ENCODE assay signal across 27 mouse cellular contexts in the genomic region with DNA sequence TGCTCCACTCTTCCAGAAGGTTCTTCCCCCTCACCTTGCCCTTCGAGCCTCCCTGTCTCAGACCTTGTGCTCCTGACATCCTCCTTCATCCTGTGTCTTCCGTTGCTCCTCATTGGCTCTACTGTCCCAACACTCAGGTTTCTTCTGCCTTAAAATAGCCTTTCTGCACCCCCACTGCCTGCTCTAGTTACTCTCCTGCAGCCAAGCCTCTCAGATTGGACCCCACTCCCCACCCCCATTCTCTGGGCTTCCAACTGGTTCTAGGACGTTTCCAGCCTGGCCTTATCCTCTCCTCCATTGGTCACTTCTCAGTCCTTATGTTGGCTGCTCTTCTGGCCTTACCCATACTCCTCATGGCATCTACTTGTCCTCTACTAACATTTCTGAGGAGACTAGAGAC. TPM values are rescaled to one million over a fixed set of nuclear protein-coding genes. Genes with fewer than 3 reads are reported as not detected.
"Had no signal": no experiment of that assay in that cellular context is flagged by ENCODE, and none has a peak within 500 bp of the region (broad histone marks: within the 10 kb centered on the region; RNA-seq: fewer than 3 reads in every experiment).

No protein-coding gene starts in this region.

- DNase-seq: heart, adult 11 months; heart, adult 2 months; heart, postnatal 14 days; heart, postnatal 36 days; kidney, adult 11 months; kidney, adult 2 months; kidney, adult 9 months; kidney, postnatal 14 days; kidney, postnatal 36 days; liver; liver, embryonic 13.5 days had no signal

- H3K4me2 ChIP-seq: heart, embryonic 11.5 days; heart, embryonic 13.5 days; heart, embryonic 15.5 days; hindbrain, embryonic 13.5 days; hindbrain, embryonic 15.5 days; kidney, embryonic 15.5 days; limb, embryonic 12.5 days; liver, embryonic 11.5 days; liver, embryonic 13.5 days had no signal

- H3K36me3 ChIP-seq: heart, embryonic 13.5 days; heart, embryonic 15.5 days; hindbrain, embryonic 13.5 days; hindbrain, embryonic 15.5 days; limb, embryonic 10.5 days; limb, embryonic 12.5 days; liver, embryonic 13.5 days had no signal

- H3K9me3 ChIP-seq: heart, embryonic 13.5 days; heart, embryonic 15.5 days; hindbrain, embryonic 13.5 days; hindbrain, embryonic 15.5 days; kidney, embryonic 15.5 days; limb, embryonic 10.5 days; limb, embryonic 12.5 days; liver, embryonic 13.5 days had no signal

- H3K27me3 ChIP-seq: heart, embryonic 13.5 days; heart, embryonic 15.5 days; hindbrain, embryonic 13.5 days; hindbrain, embryonic 15.5 days; kidney, embryonic 15.5 days; limb, embryonic 12.5 days; liver, embryonic 13.5 days had no signal

- ATAC-seq: hindbrain, postnatal 0 days; intestine, embryonic 16.5 days had no signal

- H3K9ac ChIP-seq: heart, embryonic 13.5 days; heart, embryonic 15.5 days; hindbrain, embryonic 13.5 days; hindbrain, embryonic 15.5 days; kidney, embryonic 15.5 days; limb, embryonic 12.5 days; liver, embryonic 13.5 days had no signal

- H3K4me1 ChIP-seq: hindbrain, embryonic 15.5 days had no signal

- H3K27ac ChIP-seq: heart, adult 2 months; heart, embryonic 13.5 days; heart, embryonic 15.5 days; hindbrain, embryonic 13.5 days; hindbrain, embryonic 15.5 days; hindbrain, postnatal 0 days; kidney, embryonic 15.5 days; kidney, postnatal 0 days; left cerebral cortex, adult 2 months; limb, embryonic 10.5 days; limb, embryonic 12.5 days; liver, embryonic 13.5 days had no signal

- H3K4me3 ChIP-seq: heart, adult 2 months; heart, embryonic 13.5 days; heart, embryonic 15.5 days; hindbrain, embryonic 13.5 days; hindbrain, embryonic 15.5 days; kidney, embryonic 15.5 days; left cerebral cortex, adult 2 months; limb, embryonic 10.5 days; limb, embryonic 12.5 days; liver, embryonic 13.5 days had no signal

RNA-seq across cellular contexts. Expression of a gene that starts 9.2 kb away (rescaled TPM):
- total RNA-seq: hematopoietic stem cell, adult 5-6 weeks; hindbrain, postnatal 0 days; layer of hippocampus, postnatal 10 days had no signal
- polyA plus RNA-seq: hindbrain, embryonic 15.5 days; large intestine, adult 2 months had no signal
